Mouse (Mus musculus) kidney, adult 11 months (tissue): ENCODE results near the gene Lenep.

Source experiments
- DNase-seq: peaks from one replicate; pipeline ENCODE4 v3.0.0; 2022

The Lenep gene

DNA sequence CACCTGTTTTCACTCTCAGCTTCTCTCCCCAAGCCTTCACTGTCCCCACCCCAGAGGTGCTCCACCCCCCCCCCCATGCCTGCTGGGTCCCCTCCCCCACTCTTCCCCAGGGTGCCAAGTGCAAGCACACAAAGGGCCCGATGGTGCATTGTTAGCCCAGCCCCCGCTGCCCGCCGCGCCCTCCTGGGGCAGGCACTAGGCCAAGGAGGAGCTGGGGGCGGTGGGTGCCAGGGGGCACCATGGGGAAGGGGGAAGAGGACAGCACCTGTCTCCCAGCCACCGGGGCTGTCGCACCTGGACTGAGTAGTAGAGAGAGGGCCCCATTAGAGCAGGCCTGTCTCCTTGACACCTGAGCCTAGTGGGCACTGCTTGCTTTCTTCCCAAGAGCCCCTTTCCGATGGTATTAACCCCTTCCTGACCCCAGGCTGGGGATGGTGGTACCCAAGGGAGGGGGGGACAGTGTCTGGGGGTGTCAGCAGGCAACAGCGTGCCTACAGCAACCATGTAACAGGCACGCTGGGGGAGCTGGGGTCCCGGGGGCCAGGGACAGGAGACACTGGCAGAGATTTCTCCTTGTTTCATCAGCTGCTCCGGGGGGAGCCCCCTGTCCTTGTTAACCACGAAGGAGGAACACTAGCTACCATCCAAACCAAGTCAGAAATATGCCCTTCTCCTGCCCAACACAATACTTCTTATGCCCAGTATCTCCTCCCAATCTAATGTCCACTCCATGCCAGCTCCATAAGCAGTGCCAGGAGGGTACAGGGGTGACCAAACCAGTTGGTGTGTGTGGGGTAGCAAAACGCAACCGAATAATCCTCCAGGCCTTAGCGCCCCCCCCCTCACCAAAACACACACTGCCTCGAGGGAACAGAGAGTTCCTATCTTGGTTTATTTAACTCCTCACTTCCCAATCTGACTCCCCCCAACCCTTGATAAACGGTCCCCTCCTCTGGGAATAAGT lies 11.6 kb downstream of the Lenep start:
- DNase-seq = peak; percentile 40

DNA sequence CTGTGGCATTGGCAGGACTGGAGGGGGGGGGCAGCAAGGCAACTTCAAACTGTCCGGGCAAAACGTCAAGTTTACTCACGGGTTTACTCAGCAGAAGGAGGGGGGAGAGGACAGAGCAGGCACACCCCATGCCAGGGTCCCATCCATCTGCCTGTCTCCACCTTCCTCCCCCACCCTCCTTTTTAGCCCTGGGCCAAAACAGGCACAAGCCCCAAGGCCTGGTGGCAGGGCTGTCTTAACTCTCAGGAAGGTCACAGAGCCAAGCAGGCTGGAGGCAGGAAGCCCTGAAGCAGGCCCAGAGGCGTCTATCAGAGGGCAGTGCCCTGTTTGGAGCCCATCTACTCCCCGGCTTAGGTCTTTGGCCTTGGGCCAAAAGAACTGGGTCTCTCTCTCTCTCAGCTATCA lies 12.5 kb downstream of the Lenep start:
- DNase-seq = peak; percentile 53

DNA sequence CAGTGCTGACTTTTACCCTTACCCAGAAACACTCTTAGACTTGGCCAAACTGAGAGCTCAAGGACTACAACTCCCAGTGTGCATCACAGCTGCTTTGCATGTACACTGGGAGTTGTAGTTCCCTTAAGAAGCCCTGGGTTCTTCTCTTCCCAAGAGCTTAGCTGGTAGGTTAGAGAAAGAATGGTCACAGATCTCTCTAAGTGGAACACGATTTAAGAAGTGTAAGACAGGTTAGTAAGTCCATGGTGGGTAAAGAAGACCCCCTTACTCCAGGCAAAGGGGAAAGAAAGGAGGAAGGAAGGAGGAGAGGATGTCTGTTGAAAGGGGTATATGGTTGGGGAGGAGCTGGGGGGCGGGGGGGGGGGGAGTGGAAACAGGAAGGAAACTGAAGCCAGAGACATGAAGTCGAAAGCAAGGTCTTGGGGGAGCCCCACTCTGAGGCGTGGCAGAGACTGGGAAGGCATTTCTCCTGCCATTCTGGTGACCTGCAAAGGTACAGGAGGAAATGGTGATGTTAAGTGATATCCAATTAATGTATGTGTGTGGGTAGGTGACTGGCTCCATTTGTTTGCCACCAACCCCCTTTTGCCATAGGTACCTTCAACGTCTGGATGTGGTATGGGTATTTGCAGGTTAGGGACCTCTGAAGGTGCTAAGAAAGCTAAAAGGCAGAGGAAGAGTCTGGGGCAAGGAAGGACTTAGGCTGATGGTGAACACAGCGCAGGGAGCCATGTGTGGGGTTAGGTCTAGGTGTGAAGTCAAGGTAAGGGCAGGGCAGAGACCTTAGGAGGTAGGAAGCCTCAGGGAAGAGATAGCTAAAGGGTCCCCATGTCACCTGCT lies 13.5 kb downstream of the Lenep start:
- peak; percentile 31 for DNase-seq

DNA sequence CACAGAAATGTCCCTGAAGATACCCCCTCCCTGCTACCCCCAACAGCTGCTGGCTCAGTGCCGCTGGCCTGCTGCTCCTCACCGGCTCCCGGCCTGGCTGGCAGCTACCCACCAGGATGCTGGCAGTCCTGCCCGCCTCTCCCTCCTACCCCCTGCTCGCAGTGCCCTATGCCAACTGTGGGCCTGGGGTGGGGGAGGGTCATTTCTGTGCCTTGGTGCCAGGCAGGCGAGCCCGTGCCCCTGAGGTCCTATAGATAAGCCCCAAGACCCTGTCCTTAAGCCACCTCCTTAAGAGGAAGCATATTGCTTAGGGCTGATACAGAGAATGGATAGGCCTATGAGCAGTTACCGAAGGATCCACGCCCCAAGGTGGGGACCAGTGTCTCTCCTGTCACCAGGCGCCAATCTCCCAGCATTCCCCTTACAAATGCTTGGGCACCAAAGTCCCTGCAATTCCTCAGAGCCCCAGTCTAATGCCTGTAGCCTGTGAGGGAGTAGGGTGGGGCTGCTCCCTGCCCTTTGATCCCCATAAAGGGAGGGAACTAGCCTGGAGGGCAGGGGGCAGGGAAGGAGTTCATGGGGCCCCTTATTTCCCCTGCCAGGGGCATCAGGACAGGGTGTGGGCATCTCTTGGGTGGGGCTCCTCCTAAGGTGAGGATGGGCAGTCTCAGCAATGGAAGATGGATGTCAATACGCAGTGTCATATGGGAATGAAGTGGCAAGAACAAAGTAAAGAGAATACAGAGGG lies 14.3 kb downstream of the Lenep start:
- DNase-seq = peak; percentile 67

DNA sequence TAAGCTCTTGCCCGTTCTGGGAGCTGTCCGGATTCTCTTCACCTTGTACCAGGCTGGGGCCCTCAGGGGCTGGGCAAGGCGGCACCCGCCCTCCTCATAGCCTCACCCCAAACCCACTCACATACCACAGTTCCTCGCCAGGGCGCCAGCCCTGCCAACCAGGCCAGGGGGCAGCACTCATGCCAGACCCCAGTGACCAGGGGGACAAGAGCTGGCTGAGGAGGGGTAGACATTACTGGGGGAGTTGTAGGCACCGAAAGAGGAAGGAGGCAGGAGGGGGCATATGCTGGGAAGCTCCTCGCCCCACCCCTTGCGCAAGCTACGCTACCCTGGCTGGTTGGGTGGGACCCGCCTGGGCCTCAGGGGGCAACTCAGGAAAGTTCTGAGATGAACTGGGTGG lies 15.0 kb downstream of the Lenep start:
- DNase-seq = peak; percentile 37

DNA sequence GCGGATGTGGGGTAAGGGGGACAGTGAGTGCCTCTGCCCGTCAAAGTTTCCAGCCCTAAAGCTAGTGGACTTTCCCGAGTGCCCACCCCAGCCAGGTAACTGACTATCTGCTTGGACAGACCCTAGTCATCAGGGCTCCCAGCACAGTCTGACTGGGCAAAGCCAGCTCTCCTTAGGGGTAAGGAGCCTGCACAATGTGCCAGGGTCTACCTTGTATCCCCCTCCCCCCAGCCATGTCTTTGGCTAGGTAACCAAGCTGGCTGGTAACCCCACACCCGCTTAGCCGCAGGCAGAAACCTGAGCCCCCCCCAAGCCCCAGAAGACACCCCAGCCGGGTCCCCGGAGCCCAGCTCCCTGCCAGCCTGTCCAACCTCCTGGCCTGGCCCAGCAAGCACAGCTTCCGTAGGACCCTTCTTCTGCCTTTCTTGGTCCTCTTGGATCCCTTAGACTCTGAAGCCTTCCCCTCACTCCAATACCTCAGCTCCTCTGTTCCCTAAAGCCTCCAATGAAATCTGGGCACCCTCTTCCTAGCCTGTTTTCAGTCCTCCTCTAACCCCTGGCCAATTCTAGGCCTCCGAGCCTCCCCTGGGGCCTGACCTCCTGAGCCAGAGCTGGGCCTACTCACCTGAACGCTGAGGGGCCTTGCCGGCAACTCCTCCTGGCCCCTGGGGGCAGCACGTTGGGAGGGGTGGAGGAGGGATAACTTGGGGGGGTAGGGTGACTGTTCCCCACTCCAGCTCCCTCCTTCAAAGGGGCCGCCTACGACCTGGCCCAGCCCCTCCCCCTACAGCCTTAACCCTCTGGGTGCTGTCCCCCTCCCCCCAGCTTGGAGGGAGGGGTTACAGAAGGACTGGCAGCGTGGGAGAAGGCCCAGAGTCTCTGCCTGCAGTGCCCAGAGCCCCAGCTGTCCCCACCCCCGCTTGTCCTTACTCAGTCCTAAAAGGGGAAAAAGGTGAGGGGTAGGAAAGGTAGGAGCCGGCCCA lies 15.9 kb downstream of the Lenep start:
- DNase-seq = no peak

DNA sequence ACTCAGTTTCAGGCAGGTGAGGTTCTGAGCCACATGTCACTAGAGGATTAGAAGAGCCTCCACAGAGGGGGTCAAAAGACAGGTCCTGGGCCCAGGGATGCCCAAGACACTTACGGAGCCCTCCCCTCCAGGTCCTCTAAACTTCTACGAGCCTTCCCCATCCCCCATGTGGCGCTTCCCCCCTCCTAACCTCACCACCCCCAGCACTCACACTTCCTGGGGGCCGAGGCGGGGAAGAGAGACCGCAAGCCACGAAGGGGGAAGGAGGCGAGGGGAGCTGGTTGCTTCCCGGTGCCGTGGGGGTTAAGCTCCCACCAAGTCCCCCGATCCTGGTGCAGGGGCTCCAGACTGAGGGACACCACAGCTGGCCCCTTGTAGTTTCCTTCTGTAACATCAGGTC lies 17.1 kb downstream of the Lenep start:
- no peak for DNase-seq

DNA sequence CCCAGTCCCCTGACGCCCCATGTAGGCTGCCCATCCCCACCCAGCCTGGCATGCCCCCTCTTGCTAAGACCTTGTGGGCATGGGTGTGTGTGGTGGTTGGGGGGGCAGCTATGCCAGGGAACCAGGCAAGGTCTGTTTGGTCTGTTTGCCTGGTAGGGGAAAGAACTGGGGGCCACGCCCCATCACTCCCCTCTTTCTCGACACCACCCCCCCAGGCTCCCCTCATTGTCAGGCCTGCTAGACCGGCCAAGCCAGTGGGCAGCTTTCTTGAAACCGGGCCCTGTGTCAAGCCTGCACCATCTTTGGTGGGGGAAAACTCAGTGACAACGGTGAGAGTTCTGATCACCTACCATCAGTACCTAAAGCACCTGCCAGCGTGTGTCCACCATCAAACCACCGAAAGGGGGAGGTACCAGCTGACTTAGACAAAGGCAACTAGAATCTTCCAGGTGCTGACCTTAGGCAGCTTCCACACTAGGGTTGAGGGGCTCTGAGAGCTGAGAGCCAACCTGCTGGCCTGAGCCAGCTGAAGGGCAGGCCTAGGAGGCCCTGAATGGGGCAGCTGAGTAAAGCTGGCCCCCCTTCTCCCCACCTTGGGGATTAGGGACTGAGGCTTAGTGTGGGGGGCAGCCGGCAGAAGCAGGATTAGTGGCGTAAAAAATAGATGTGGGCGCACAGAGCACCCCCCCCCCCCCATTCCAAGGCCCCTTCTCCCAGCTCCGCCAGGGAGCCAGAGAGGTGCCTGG lies 18.1 kb downstream of the Lenep start:
- no peak for DNase-seq

DNA sequence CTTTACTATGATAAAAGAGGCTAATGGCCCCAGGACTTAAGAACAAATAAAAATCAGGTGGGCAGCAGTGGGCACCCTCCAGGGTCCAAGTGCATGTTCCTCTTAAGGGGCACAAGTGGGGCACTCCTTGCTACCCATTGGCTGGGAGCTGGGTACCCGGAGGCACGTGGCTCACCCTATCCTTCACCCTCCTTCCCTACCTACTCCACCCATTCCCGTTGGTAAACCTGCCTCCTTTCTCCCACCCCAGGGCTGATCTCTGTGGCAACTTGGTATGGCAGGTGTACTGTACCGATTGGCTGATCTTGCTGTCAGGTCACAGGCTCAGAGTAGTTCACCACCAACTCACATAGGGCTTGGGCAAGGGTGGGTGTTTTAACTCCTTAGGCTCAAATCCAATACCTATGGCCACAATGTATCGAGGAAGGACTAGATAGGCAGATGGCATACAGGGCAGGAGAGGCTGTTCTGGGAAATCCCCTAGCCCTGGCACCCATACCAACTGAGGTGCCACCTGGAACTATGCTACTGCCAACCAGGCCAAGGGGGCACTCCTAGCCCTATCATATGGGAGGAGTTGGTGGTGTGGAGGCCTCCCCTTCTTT lies 18.8 kb downstream of the Lenep start:
- no peak for DNase-seq

DNA sequence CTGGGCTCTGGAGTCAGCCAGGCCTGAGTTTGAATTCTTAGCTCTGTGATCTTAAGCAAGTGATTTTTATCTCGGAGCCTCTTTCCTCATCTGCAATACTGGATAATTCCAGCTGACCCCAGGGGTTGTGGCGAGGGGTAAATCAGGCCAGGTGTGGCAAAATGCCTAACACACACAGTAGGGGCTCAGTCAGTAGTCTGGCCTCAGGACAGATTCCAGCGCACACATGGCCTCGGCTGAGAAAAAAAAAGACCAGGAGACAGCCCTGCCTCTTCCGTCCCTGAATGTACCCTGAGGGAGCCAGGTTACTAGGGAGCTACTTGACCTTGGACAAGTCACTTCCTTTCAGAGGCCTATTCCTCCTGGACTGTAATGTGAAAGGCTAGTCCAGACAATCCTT lies 19.6 kb downstream of the Lenep start:
- no peak for DNase-seq

DNA sequence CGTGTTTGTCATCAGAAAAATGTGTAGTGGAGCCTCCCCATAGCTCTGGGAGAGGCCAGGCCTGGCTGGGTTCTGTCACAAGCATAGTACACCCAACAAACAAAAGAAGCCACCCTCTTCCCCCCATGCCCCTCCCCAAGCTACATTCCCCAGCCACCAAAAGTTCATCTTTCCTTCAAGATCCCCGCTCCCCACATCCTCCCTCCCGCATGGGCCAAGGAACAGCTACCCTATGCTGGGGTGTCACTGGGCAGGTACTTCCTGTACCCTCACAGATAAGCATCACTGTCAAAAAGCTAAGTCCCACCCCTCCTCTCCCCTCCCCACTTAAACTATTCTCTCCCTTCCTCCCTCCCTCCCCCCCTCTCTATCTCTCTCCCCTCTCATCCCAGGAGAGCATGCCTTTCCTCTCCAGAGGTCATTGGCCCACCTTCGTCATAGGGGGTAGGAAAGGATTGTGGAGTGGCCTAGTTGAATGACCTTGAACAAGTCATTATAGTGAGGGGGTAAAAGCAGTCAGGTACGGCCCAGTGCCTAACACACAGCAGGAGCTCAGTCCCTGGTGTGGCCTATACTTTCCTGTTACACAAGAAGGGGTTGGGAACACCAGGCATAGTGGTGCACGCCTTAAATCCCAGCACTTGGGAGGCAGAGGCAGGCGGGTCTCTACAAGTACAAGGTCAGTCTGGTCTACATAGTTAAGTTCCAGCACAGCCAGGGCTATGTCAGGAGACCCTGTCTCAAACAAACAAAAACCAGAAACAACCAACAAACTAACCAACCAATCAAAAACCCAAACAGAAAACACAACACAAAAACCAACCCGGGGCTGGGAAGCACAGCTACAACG lies 20.3 kb downstream of the Lenep start:
- no peak for DNase-seq

DNA sequence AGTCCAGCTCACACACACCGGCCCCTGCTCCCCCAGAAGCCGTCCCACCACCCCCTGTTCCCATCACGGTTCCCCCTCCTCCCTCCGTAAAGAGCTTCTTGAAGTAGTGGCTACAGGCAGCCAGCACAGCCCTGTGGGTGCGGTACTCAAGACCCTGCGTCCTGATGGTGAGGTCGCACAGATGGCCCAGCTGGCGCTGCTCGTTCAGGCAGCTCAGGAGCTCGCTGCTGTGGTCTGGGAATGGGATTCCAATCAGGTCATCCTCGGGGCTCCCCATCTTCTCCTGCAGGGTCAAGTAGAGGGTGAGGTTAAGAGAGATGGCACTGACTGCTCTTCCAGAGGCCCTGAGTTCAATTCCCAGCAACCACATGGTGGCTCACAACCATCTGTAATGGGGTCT lies 21.4 kb downstream of the Lenep start:
- DNase-seq = no peak

DNA sequence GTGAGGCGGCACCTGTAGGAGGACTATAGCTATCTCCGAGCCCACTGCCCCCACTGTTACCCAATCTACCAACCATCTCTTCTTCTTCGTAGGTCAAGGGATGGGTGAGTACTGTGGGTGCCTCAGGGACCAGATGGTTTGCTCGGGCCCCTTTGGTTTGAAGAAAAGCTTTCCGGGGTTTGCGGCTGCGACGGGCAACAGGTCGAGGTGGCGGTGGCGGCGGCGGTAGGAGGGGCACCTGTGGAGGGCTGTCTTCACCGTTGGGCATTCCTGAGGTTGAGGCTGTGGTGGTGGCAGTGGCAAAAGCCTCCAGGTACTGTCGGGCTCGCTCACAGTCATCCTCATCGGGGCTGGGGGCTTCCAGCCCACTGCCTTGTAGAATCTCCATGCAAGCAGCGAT lies 21.9 kb downstream of the Lenep start:
- no peak for DNase-seq

DNA sequence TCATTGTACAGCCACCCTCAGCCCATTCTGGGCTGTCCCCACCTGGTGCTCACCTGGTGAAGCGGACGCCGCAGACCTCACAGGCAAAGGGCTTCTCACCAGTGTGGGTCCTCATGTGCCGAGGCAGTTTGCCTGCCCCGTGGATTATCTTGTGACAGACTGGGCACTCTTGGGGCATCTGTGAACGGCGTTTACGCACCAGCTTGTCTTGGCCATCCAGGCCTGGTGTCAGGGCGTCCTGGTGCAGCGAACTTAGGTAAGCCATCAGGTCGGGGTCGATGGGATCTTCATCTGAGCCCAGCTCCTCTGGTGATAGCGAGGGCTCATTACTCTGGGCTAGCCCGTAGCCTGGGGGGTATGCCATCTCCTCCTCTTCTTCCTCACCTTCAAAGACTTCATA lies 22.3 kb downstream of the Lenep start:
- no peak for DNase-seq

DNA sequence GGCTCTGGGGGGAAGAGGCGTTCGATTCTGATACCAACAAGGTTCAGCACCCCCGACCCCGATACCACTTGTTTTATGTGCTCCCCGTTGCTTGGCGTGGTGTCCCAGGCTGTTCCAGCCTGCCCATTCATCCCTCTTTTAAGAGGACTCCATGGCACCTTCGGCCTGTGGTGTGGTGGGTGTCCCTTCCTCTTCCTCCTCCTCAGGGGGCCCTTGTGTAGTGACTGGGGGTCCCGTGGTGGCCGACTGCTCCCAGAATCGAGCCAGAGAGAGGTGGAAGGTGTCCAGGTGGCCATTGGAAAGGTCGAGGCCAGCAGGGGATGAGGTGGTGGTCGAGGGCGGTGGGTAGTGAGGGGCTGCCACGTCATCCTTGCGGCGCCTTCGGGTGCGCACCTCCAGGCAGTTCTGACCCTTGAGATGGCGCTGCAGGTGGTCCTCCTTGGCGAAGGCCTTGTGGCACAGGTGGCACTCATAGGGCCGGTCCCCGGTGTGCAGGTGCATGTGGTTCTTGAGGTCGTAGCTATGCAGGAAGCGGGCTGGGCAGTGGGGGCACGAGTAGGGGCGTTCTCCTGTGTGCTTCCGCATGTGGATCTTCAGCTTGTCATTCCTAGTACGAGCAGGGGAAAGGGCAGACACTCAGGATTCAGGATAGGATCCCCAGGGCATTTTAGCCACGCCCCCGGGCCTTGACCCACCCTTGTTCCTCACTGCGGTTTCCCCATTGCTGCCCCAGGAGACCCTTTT lies 23.0 kb downstream of the Lenep start:
- DNase-seq = no peak

DNA sequence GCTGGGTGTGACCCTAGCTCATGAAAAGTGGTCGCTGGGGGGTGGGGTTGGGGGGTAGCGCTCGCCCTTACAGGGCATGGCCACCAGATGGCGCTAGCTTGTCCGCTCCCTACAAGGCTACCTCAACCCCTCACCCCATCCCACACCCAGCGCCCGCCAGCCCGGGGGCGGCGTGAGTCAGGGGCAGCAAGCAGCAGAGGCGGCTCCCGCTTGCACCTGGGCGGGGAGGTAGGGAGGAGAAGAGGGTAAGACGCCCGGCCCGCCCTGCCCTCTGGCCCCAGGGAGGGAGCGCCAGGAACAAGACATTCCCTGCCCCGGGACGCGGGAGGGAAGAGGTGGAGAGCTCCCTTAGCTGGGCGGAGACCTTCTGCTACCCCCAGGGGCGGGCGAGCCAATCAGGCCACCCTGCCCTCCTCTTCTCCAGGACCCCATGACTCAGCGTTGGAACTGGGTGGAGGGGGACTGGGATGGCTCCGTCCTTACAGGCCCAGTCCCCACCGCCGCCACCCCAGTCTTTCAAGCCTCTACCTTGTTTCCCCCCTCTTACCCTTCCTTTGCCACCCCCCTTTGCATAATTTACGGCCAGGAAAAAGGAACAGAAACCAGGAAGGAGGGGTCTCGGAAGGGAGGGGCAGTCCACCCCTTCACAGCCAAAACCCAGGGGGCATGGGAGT lies 24.1 kb downstream of the Lenep start:
- peak; percentile 71 for DNase-seq

DNA sequence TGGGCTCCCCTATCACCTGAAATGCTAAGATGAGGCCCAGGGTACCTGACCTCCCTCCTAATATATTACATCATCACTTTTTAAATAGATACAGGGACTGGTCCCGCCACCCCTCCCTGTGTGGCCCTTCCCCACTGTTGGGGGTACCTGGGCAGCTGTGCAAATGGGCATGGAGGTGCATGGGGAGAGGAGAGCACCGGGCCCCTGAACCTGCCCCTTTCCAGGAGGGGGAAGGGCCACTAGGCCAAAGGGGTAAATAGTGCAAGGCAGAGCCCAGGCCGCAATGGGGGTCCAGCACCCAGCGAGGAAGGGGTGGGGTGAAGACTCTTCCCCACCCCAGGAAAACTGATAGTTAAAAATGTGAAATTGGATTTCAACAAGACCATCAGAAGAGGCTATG lies 24.8 kb downstream of the Lenep start:
- DNase-seq = no peak

DNA sequence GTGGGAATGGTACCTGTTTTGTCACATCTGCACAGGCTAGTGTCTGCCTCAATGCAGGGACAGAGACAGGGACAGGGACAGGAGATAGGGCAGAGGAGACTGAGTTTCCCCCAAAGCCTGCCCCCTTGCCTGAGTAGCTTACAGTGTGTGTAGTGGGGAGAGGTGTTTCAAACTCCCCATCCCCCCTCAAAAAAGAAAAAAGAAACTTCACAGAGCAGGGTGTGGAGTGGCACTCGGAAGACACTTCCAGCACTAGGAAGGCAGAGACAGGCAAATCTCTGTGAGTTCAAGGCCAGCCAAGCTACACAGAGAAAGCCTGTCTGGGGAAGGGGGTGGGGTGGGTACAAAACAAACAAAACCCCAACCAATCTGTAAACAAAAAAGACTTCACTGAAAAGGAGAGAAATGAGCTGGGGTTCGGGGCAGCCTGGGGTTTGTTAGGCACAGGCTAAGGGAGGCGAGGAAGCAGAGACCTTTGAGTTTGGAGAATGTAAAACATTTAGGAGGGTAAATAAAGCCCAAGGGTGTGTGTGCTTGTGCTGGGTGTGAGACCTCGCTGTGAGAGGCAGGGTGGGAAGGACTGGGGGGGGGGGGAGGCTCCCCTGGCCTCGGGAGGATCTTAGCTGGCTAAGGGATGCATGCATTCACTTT lies 28.9 kb downstream of the Lenep start:
- DNase-seq = no peak
